Mouse (Mus musculus): ENCODE results near the gene Qsox2. TPM values are rescaled to one million over a fixed set of nuclear protein-coding genes. Genes with fewer than 3 reads are reported as not detected.

Gene Qsox2
- polyA plus RNA-seq, 1 experiment, result 15.3 TPM

- DNase-seq, result no peak
- no peak for TF ChIP-seq POLR2A (IDR thresholded peaks at IDR 0.05; ENCODE audit: low read depth, low read length)
- TF ChIP-seq CTCF (conservative IDR thresholded peaks at IDR 0.05; ENCODE audit: insufficient read depth, insufficient read length, low read depth, low read length), result no peak
- Histone ChIP-seq H3K4me1 (ENCODE audit: control insufficient read depth, insufficient read depth, low read length) (peaks cover 5% of the 10 kb centered on the region; the same call in 1 of the 2 replicates), H3K4me3 (ENCODE audit: insufficient read depth, low read depth, low read length) (no peak overlapping the region), H3K27ac (ENCODE audit: insufficient read depth, low read depth, low read length) (no peak overlapping the region), H3K27me3 (replicated peaks; ENCODE audit: control insufficient read depth, insufficient read depth, low read length) (no peaks in the 10 kb centered on the region), H3K36me3 (ENCODE audit: control insufficient read depth, insufficient read depth, low read length) (no peaks in the 10 kb centered on the region)
- 66% methylated on average over 3 of the region's 3 CpGs for WGBS
Measured at GRCm38 (mm10) chr2:26240841-26241240, 3.5 kb upstream of the Qsox2 start.

- TF ChIP-seq CTCF (conservative IDR thresholded peaks at IDR 0.05; ENCODE audit: insufficient read depth, insufficient read length, low read depth, low read length) (no peak), POLR2A (IDR thresholded peaks at IDR 0.05; ENCODE audit: low read depth, low read length) (no peak)
- no peak for DNase-seq
- H3K27ac ChIP-seq (ENCODE audit: insufficient read depth, low read depth, low read length), result no peak overlapping the region
- WGBS, result 37% methylated on average over 9 of the region's 9 CpGs
- H3K4me1 ChIP-seq (ENCODE audit: control insufficient read depth, insufficient read depth, low read length), result peaks cover 5% of the 10 kb centered on the region; the same call in 1 of the 2 replicates
- H3K27me3 ChIP-seq (replicated peaks; ENCODE audit: control insufficient read depth, insufficient read depth, low read length), result no peaks in the 10 kb centered on the region
- H3K4me3 ChIP-seq (ENCODE audit: insufficient read depth, low read depth, low read length), result no peak overlapping the region
- no peaks in the 10 kb centered on the region for H3K36me3 ChIP-seq (ENCODE audit: control insufficient read depth, insufficient read depth, low read length)
Measured at GRCm38 (mm10) chr2:26240330-26240729, 3.0 kb upstream of the Qsox2 start.

GRCm38 (mm10) chr2:26236681-26237289 lies 540 bp downstream of the Qsox2 start:
- H3K36me3 ChIP-seq (ENCODE audit: control insufficient read depth, insufficient read depth, low read length), result no peaks in the 10 kb centered on the region
- 1% methylated on average over 51 of the region's 51 CpGs for WGBS
- peak overlapping the region; percentile 98 for H3K4me3 ChIP-seq (ENCODE audit: insufficient read depth, low read depth, low read length)
- no peak for TF ChIP-seq POLR2A (IDR thresholded peaks at IDR 0.05; ENCODE audit: low read depth, low read length)
- TF ChIP-seq CTCF (conservative IDR thresholded peaks at IDR 0.05; ENCODE audit: insufficient read depth, insufficient read length, low read depth, low read length), result no peak
- H3K27me3 ChIP-seq (replicated peaks; ENCODE audit: control insufficient read depth, insufficient read depth, low read length), result no peaks in the 10 kb centered on the region
- peaks cover 5% of the 10 kb centered on the region; the same call in 1 of the 2 replicates for H3K4me1 ChIP-seq (ENCODE audit: control insufficient read depth, insufficient read depth, low read length)
- H3K27ac ChIP-seq (ENCODE audit: insufficient read depth, low read depth, low read length), result no peak overlapping the region; the same call in 1 of the 2 replicates
- no peak for DNase-seq

- no peaks in the 10 kb centered on the region for H3K27me3 ChIP-seq (replicated peaks; ENCODE audit: control insufficient read depth, insufficient read depth, low read length)
- H3K36me3 ChIP-seq (ENCODE audit: control insufficient read depth, insufficient read depth, low read length), result no peaks in the 10 kb centered on the region
- no peak overlapping the region for H3K4me3 ChIP-seq (ENCODE audit: insufficient read depth, low read depth, low read length)
- DNase-seq, result peak; percentile 49
- 64% methylated on average over 2 of the region's 2 CpGs for WGBS
- peaks cover 5% of the 10 kb centered on the region; the same call in 1 of the 2 replicates for H3K4me1 ChIP-seq (ENCODE audit: control insufficient read depth, insufficient read depth, low read length)
- TF ChIP-seq POLR2A (IDR thresholded peaks at IDR 0.05; ENCODE audit: low read depth, low read length) (no peak), CTCF (conservative IDR thresholded peaks at IDR 0.05; ENCODE audit: insufficient read depth, insufficient read length, low read depth, low read length) (no peak)
- H3K27ac ChIP-seq (ENCODE audit: insufficient read depth, low read depth, low read length), result no peak overlapping the region
Measured at GRCm38 (mm10) chr2:26234771-26235170, 2.6 kb downstream of the Qsox2 start.

GRCm38 (mm10) chr2:26234253-26234652 lies 3.1 kb downstream of the Qsox2 start:
- no peak for TF ChIP-seq CTCF (conservative IDR thresholded peaks at IDR 0.05; ENCODE audit: insufficient read depth, insufficient read length, low read depth, low read length)
- TF ChIP-seq POLR2A (IDR thresholded peaks at IDR 0.05; ENCODE audit: low read depth, low read length), result no peak
- WGBS, result 87% methylated on average over 5 of the region's 5 CpGs
- H3K4me3 ChIP-seq (ENCODE audit: insufficient read depth, low read depth, low read length), result no peak overlapping the region
- H3K27me3 ChIP-seq (replicated peaks; ENCODE audit: control insufficient read depth, insufficient read depth, low read length), result no peaks in the 10 kb centered on the region
- H3K27ac ChIP-seq (ENCODE audit: insufficient read depth, low read depth, low read length), result no peak overlapping the region
- no peak for DNase-seq
- no peaks in the 10 kb centered on the region for H3K36me3 ChIP-seq (ENCODE audit: control insufficient read depth, insufficient read depth, low read length)
- H3K4me1 ChIP-seq (ENCODE audit: control insufficient read depth, insufficient read depth, low read length), result peaks cover 5% of the 10 kb centered on the region; the same call in 1 of the 2 replicates

GRCm38 (mm10) chr2:26231366-26231765 lies 6.0 kb downstream of the Qsox2 start:
- Histone ChIP-seq H3K36me3 (ENCODE audit: control insufficient read depth, insufficient read depth, low read length) (no peaks in the 10 kb centered on the region), H3K27me3 (replicated peaks; ENCODE audit: control insufficient read depth, insufficient read depth, low read length) (no peaks in the 10 kb centered on the region), H3K4me3 (ENCODE audit: insufficient read depth, low read depth, low read length) (no peak overlapping the region), H3K27ac (ENCODE audit: insufficient read depth, low read depth, low read length) (no peak overlapping the region), H3K4me1 (ENCODE audit: control insufficient read depth, insufficient read depth, low read length) (peaks cover 1% of the 10 kb centered on the region; the same call in 1 of the 2 replicates)
- DNase-seq, result no peak
- TF ChIP-seq POLR2A (IDR thresholded peaks at IDR 0.05; ENCODE audit: low read depth, low read length) (no peak), CTCF (conservative IDR thresholded peaks at IDR 0.05; ENCODE audit: insufficient read depth, insufficient read length, low read depth, low read length) (no peak)
- WGBS, result 71% methylated on average over 3 of the region's 3 CpGs

GRCm38 (mm10) chr2:26230253-26230652 lies 7.1 kb downstream of the Qsox2 start:
- H3K27me3 ChIP-seq (replicated peaks; ENCODE audit: control insufficient read depth, insufficient read depth, low read length), result no peaks in the 10 kb centered on the region
- no peaks in the 10 kb centered on the region for H3K36me3 ChIP-seq (ENCODE audit: control insufficient read depth, insufficient read depth, low read length)
- no peaks in the 10 kb centered on the region for H3K4me1 ChIP-seq (ENCODE audit: control insufficient read depth, insufficient read depth, low read length)
- H3K4me3 ChIP-seq (ENCODE audit: insufficient read depth, low read depth, low read length), result no peak overlapping the region
- no peak for TF ChIP-seq CTCF (conservative IDR thresholded peaks at IDR 0.05; ENCODE audit: insufficient read depth, insufficient read length, low read depth, low read length)
- no peak for TF ChIP-seq POLR2A (IDR thresholded peaks at IDR 0.05; ENCODE audit: low read depth, low read length)
- DNase-seq, result no peak
- WGBS, result 68% methylated on average over 4 of the region's 4 CpGs
- no peak overlapping the region for H3K27ac ChIP-seq (ENCODE audit: insufficient read depth, low read depth, low read length)

Data from kidney, adult 2 months (tissue).